Mouse (Mus musculus) T-cell, adult 2 months (primary cell): ENCODE results near the gene Bad.
"Not testable (repeated sequence)": the region's sequence is repeated elsewhere in the genome, so short reads cannot be mapped to it uniquely, and the experiment has no call there.

ENCODE experiments used
- DNase-seq: peaks from one replicate; pipeline ENCODE4 v3.0.0; 2022; ENCODE audit warnings: low spot score

The Bad gene

GRCm38 (mm10) chr19:6941372-6942248 lies at the start of gene Bad:
Bad (plus strand) TSS chr19:6941861.
- peak; percentile 90 for DNase-seq

GRCm38 (mm10) chr19:6892512-6892911 lies 49.1 kb upstream of the Bad start:
- no peak for DNase-seq

DNA sequence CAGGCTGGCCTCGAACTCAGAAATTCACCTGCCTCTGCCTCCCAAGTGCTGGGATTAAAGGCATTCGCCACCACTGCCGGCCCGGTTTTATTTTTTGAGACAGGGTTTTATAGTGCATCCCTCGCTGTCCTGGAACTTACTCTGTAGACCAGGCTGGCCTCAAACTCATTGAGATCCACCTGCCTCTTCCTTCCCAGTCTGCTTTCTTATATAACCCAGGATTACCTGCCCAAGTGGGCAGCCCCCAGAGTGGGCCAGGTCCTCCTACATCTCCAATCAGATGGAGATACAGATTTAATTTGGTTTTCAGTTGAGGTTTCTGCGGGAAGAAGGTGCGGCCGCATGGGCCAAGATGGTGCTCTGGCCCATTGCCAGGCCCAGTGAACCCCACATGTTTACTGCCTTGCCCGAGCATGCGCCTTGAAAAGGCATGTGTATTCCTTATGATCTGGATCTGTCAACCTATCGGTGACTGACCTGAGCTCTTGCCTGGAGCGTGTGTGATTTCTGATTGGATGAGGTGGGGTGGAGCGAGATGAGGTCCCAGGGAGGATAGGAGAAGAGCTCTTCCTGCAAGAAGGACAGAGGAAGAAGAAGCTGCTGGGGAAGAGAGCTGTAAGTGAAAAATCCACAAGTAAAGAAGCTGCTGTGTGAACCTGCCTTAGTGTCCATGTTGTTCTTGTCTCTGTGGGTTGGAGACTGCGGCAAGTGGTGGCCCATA lies 47.8 kb upstream of the Bad start:
- DNase-seq = no peak

DNA sequence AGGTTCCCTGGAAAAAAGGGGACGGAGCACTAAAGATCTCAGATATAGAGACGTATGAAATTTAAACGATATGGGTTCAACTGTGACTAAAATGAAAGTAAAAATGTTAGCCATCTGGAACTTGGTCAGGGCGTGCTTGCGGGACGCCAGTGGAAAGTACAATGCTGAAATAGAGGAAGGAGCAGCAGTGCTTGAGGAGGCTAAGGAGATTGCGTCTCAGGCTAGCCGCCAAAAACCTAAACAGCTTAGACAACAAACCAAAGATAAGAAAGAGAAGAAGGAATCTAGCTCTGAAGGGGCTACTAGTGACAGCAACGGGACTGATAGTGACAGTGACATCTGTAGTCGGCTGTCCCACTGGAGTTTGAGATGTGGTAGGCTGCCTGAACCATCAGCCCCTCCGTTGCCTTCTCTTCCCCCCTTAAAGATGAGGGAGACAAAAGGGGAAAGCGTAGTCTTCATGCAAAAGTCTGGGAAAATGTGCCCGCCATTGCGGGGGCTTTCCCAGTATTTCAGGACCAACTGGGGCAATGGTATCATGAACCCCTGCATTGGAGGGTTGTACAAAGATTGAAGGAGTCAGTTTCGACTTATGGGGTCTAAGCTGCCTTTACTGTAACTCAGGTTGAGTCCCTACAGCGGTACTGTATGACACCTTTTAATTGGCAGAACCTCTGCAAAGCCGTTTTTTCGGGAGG lies 45.9 kb upstream of the Bad start:
- not testable (repeated sequence) for DNase-seq

GRCm38 (mm10) chr19:6899641-6900040 lies 42.0 kb upstream of the Bad start:
- DNase-seq = no peak

DNA sequence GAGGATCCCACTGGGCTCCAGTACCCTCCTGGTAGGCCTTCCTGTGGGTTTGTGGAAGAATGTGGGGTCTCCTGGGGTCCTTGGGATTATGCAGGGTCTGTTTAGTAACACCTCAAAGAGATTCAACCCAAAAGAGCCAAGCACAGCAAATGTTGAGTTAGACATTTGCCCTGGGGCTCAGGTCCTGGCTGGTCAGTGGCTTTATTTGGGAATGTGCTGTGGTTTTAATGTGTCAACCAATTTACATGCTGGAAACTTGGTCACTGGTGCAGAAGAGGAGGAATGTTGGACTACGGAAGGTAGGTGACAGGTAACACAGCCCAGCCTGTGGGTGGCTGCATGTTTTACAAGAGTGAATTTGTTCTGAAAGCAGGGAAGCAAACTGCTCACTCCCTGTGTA lies 38.6 kb upstream of the Bad start:
- DNase-seq = no peak

DNA sequence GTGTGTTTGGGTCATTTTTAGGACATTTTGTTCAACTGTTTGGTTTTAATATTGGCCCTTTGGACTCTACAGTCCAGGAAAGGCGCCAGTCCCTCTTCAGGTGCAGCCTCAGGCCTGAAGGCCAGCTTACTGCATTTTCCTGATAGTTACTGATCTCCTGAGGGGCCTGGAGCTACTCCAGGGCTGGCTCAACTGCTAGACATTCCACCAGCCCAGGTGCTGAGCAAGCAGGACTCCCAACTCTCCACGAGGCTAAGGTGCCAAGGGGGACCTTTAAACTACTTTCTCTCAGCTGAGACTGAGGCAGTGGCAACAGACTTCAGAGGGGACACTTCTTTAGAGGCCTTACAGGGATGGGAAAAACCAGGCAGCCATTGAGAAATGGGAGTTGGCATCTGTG lies 36.8 kb upstream of the Bad start:
- DNase-seq = no peak

GRCm38 (mm10) chr19:6905498-6906159 lies 36.0 kb upstream of the Bad start:
- DNase-seq = no peak

GRCm38 (mm10) chr19:6906199-6906598 lies 35.5 kb upstream of the Bad start:
- no peak for DNase-seq

- no peak for DNase-seq
Measured at GRCm38 (mm10) chr19:6907094-6907493, 34.6 kb upstream of the Bad start.

GRCm38 (mm10) chr19:6907811-6908540 lies 33.7 kb upstream of the Bad start:
- no peak for DNase-seq

DNA sequence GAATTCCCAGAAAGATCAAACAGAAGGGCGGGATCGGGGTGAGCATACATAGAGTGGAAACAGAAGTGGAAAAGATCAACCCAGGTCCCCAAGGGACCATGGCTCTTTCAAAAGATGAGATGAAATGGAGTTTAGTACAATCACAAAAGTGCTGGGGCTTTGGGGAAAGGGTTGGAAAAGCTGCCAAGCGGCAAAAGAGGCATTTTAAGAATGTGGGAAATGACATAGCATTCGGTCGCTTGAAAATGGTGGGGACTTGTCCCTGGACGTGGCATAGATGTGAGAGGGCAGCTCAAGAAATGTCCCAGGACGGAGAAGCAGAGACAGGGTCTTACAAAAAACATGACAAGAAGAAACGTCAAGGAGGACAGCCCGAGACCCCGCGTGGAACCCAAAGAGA lies 32.6 kb upstream of the Bad start:
- no peak for DNase-seq

GRCm38 (mm10) chr19:6909507-6910289 lies 32.0 kb upstream of the Bad start, which contains the start of the genes Trmt112 and Prdx5:
Trmt112 (plus strand) TSS chr19:6909698.
Prdx5 (minus strand) TSS chr19:6910106.
- DNase-seq = peak; percentile 90

DNA sequence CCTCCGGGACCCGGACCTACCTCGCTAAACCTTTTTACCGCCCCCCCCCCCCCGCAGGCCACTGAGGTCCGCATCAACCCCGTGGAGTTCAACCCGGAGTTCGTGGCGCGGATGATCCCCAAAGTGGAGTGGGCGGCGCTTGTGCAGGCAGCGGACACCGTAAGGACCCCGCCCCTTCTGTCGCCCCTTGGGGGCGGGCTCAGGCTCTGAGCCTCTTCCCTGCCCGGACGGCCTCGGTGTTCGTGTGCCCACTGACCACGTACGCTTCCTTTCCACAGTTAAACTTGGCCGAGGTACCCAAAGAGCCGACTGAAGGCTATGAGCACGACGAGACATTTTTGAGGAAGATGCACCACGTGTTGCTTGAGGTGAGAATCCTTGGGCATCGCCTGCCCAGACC lies 31.4 kb upstream of the Bad start:
- not testable (repeated sequence) for DNase-seq

DNA sequence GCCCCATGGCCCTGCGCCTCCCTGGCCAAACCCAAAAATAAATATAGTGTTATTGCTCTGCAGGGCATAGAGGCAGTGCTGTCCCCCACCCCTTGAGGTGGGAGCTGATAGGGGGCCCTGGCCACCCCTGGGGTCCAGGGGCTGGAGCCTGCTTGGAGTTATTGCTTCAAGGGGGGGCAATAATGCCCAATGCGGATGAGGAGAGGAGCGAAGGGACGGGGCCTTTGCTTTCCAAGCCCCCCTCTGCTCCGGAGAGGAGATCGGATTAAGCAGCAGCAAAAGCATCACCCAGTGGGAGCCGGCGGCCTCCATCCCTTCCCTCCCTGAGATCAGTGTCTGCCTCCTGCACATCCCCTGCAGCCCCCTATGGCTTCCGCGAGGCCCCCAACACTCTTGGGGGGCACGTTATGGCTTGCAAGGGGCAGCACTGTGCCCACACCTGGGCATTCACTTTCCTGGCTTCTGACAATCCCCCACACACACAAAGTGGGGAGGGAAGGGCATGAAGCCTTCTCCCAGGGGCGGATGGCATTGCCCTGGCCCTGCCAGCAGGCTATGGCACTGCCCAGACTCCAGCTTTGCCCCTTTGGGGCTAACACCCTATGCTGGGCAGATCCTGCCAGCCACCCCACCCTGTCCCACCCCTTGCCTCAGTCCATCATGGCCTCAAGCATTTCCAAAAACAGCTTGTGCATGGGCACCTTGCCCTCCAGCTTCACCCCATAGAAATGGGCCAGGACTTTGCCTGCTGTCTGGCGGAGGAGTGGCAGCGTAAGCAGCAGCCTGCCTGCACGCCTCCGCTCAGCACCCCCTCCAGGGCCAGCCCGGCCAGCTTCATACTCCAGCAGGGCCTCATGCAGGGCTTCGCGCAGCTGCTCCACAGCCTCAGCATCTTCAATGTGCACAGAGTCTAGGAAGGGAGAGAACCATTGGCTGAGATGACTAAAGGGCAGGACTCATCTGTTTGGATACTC lies 30.3 kb upstream of the Bad start:
- DNase-seq = no peak

DNA sequence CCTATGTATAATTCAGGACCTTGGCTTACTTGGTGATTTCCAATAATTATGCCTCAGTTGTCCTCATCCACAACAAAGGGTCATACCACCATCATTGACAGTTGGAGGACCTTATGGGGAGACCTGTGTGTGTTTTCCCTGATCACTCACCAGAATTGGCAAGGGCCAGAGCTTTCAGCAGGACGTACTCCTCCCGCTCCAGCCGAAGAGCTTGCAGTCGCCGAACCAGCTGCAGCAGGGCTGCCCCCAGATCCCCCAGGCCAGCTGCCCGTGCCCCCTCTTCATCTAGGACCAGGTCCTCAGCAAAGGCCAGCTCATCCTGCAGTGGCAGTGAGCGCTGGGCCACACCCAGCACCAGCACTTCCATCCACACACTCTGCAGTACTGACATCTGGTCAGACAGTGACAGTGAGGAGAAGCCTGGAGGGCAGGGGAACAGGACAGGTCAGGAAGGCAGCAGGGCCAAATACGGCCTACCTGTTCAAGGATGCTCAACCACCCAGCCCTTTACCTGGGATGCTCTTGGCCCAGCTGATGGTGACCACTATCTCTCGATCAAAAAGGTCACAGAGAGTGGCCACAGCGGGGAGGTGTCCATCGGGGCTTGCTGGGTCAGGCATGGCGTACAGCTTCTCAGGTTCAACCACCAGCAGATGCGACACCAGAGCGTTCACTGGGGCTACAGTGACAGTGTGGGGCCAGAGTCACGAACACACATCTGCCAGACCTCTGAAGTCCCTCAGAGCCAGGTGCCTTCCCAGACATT lies 29.3 kb upstream of the Bad start:
- no peak for DNase-seq

DNA sequence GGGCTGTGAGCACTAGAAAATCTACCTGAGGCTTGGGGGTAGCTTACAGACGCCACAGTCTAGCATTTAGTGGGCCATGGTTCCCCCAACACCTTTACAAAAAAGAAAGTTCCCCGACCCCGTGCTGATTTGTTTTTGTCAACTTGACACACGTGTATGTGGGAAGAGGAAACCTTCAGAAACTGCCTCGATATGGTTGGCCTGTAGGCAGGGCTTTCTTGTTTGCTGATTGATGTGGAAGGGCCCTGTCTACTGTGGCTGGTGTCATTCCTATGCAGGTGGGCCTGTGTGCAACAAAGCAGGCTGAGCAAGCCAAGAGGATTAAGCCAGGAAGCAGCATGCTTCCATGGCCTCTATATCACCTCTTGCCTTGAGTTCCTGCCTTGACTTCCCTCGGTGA lies 28.6 kb upstream of the Bad start:
- no peak for DNase-seq

- DNase-seq = no peak
Measured at GRCm38 (mm10) chr19:6913991-6914390, 27.7 kb upstream of the Bad start.

GRCm38 (mm10) chr19:6914540-6914939 lies 27.1 kb upstream of the Bad start:
- DNase-seq = no peak
